Mouse (Mus musculus) megakaryocyte progenitor cell, adult 5-6 weeks (primary cell): ENCODE measurements around the gene 4930407I10Rik. TPM values are rescaled to one million over a fixed set of nuclear protein-coding genes. Genes with fewer than 3 reads are reported as not detected.

Experiments used
- ATAC-seq: replicated peaks from 2 replicates; pipeline ENCODE4 v1.8.0; 2016; ENCODE audit warnings: mild to moderate bottlenecking, moderate TSS enrichment, inconsistent platforms; ENCODE audit not compliant: poor library complexity
- total RNA-seq, 2 experiments: library from RNA; stranded (forward) in 1 of 2; stranded (reverse) in 1 of 2; fragments of 157-497, 149-512 nt in 1 of 2; fragments of 200-1000 nt in 1 of 2; gene quantifications; 2 replicates each; pipeline versions ENCODE4 v1.2.3 to v1.2.4; 2015 to 2017

4930407I10Rik gene
- total RNA-seq (2015) (not detected in 2 replicates), total RNA-seq (2017) (not detected in 2 replicates)

DNA sequence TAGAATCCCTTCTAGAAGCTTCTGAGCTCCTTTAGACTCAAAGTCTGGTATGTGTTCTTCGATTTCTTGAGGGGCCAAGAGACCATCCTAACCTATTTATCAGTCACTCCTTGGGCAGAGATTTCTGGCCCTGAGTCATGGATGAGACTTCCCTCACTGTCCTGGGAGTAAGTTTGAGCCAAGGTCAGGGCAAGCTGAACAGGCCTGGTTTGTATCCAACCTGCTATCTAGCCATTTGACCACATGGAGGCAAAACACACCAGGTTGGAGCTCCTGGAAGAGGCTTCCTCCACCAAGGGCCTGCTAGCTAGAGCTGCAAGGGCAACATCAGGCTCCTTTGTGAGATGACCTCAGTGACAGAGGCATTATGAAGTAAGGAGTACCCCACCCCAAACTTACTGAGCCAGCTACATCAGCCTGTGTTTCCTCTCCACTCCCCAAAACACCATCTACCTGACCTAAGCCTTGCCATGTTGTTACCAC, at the start of gene 4930407I10Rik:
4930407I10Rik (plus strand) TSS at position 433 of the 483 bp plus-strand sequence.
- ATAC-seq, result no peak

DNA sequence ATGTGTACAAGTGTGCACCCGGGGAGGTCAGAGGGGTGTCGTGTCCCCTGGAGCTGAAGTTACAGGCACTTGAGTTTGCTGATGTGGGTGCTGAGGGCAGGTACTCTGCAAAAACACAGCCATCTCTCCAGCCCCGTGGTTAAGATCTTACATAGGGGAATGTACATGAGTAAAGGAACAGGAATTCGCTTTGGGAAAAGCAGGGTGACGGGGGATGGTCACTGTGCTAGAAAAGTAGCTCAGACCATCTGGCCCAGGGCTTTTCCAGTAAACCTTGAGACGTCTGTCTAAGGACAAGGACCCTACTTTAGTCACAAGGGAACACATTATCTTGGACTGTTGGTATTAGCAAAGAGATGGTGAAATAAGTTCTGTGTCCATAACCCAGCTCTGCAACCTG, 47.0 kb upstream of the 4930407I10Rik start:
- ATAC-seq, result no peak

DNA sequence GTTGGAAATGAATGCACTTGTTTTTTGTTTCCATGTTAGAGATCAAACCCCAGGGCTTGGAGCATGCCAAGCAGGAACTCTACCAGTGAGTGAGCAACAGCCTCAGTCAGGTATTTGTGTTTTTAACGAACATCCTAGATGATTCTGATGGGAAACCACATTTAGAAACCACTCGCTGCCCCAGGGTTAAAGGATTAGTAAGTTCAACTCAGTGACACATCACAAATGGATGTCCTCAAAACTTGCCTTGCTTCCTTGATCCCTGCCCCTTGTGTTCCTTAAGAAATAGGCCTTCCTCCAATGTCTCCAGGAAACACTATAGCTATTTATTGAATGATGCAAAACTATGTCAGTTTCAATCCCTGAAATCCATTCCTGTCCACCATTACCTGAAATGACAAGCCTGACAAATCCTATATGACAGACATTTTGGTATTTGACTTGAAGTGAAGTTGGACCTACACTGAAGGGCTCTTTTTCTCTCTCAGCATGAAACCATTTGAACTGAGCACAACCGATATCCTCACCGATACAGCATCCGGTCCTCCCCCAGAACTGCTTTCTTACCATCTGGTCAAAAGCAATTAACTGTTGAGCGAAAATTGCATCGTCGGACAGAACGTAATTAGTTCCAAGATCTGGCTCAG, 44.1 kb upstream of the 4930407I10Rik start:
- ATAC-seq, result no peak

DNA sequence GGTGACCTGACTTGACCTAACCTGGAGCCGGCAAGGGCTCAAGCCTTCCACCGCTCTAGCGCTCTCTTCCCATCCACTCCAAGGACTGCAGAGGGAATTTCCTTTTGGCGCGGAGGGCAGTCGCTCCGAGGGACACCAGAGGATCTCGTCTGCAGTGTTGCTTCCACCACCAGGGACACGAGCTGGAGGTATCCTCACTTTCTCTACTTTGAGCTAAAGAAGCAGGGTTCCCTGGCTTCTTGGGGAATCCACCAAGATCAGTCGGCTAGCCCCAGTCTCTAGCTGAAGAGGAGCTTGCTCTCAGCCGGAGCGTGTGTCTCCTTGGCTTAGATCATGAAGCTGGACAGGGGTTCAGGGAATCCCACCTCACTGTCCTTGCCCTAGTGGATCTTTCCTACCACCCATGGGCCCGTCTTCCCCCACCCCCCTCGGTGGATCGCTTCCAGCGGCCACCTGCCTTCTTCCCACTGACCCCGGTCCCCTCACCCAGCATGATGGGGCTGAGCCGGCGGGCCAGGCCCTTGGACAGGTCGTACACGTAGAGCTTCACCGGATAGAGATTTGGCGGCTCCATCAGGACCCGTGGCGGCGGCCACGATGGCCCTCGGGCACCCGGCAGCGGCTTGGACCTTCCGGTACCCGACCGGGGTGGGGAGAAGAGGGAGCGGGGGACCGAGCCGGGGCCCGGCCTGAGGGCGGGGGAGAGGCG, 43.4 kb upstream of the 4930407I10Rik start:
- ATAC-seq, result no peak

DNA sequence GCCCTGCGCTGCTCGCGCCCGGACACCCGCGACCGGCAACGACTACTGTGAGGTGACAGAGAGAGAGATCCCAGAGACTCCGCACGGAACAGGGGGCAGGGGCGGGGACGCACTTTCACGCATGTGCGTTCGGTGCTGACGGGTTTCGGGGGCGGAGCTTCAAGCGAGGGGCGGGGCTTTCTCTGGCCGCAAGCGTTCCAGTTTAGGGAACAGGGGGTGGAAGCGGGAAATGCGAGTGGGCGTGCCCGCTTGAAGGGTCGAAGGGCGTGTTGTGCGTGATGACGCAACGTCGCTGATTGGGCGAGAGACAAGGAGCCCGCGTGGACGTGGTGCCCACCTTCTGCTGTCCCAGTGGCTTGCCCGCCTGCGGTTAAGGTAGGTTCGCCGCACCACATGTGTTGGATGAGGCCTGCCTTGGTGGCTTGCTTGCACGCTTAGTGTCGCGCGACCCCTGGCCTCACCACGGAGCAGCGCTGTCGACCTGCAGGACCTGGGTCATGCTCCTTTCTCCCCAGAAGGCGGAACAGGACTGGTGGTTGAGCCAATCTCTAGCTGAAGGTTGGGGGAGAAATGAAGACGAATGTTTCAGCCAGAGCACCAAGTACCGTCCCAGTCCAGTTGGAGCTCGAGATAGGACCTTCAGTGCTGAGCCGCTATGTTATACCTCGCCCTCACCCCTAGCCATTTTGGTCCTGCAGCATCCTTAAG, 42.7 kb upstream of the 4930407I10Rik start:
- peak; percentile 94 for ATAC-seq

DNA sequence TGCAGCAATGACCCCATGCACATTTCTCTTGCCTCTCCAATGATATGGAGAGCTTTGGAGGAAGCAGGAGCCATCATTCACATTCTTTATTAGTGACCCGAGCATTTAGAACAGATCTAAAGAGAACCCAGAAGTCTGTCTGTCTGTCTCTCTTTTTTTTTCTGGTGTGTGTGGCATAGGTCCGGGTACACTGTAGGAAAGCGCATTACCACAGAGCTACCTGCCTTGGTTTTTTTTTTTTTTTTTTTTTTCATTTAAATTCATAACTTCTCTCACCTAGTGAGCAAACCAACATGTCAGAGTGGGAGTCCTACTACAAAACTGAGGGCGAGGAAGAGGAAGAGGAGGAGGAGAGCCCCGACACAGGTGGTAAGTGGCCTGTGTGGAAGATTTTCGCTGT, 42.1 kb upstream of the 4930407I10Rik start:
- ATAC-seq, result no peak

DNA sequence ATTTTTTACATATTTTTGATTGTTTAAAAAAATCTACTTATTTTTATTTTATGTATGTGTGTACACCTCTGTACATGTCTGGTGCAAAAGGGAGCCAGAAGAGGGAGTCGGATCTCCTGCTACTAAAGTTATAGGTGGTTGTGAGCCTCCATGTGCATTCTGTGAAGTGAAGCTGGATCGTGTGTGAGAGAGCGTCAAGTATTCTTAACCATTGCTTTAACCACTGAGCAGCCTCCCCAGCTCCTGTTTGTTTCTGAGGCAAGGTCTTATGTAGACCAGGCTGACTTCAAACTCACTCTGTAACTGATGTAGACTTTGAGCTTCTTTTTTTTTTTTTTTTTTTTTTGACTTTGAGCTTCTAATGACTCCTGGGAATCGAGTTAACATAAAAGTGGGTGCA, 41.5 kb upstream of the 4930407I10Rik start:
- ATAC-seq, result no peak

DNA sequence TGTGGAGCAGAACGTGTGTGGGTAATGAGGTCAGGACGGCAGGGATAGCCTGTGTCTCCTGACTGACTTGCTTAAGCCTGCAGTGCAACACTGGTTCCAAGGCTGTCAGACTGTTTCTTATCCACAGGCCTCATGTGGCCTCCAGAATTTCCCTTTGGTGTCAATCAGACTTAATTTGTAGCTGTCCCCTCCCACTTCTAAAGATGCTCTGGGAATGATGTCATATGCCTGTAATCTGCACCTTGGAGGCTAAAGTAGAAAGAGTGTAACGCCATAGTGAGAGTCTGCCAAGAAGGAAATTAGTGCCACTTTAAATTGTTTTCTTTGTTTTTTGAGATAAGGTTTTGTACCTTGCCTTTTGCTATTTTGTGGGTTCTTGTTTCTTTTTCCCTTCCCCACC, 39.7 kb upstream of the 4930407I10Rik start:
- no peak for ATAC-seq

DNA sequence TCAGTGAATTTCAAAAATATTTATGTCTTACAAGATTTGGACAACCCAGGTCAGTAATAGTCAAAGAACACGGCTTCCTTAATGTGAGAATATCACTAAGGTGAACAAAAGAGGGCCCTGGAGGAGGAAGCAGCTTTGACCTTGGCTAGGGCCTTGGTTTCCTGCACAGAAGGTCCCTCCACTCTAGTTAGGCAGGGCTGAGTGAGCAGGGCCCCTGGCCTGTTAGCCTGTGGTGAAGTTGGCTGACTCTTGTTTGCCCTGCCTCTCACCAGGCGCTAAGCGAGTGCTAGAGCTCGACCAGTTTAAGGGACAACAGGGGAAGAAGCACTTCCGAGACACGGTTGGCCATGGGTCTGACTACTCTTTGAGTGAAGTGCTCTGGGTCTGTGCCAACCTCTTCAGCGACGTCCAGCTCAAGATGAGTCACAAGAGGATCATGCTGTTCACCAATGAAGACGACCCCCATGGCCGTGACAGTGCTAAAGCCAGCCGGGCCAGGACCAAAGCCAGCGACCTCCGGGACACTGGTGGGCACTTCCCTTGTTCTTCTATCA, 36.3 kb upstream of the 4930407I10Rik start:
- no peak for ATAC-seq

DNA sequence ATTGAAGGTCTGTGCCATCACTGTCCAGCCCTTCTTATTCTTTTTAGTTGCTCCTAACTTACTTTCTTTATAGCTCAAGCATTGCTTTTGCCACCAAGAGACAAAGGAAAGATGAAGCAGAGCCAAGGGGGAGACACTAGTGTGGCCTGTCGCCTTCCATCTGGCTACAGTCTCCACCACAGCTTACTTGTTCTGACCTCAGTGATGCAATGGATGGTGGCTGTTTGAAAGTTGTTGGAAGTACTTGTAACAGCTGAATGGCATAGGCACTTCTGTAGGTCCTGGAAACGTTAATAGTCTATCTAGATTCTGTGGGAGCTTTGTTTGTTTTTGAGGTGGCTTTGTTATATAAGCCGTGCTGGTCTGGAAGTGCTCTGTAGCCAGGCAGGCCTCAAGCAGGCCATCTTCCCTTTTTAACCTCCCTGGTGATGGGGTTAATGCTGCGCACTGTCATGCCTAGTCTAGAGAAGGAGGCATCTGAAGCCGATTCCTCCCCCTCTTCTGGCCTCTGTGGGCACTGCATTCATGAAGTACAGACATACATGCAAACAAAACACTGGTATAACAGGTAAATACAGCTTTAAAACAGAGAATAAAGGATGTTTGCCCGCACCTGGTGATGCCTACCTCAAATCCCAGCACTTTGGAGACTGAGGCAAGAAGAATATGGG, 34.9 kb upstream of the 4930407I10Rik start:
- ATAC-seq, result no peak

DNA sequence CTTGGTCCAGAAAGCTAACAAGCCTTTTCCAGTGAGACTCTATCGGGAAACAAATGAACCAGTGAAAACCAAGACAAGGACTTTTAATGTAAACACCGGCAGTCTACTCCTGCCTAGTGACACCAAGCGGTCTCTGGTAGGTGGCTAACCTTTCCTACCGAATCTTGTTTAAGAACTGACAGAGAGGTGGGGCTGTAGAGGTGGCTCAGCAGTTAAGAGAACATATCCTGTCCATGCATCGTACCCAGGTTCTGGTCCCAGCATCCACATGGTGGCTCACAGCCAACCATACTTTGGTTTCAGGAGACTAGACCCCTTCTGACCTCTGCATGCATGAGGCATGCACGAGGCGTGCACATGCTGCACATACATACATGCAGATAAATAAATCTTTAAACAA, 31.7 kb upstream of the 4930407I10Rik start:
- no peak for ATAC-seq

DNA sequence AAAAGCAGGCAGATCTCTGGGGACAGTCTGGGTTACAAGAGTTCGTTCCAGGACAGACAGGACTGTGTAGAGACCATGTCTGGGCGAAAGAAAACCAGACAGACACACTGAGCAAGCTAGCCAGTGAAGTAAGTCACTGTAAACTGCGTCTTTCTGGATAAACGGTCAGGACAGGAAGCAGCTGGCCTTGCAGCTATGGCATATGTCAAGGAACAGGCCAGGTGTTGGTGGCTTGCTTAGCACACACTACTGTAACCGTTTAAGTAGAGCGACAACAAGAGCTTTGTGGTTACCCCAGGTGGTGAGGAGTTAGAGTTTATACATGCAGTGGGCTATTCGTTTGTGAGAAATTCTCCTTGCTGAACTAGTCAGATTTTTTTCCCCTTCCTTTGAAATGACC, 31.2 kb upstream of the 4930407I10Rik start:
- ATAC-seq, result 0 out of 2 replicates have a peak, but pooled peaks have one; percentile 23

DNA sequence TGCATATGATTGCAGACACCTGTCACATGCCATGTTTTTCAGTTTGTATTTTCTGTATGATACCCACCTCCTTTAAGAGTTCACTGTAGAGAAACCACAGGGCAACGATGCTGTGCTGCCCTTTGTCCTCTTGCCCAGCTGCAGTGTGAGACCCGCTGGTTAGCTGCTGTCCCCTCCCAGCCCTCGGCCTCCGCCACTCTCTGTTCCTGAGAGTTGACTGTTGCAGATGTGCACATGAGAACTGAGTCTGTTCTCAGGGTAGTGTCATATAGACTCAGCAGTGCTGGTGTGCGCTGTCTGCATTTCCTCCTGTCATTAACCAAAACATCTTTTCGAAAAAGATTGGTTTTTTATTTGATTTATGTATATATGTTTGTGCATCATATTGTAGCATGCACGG, 26.6 kb upstream of the 4930407I10Rik start:
- ATAC-seq, result no peak

DNA sequence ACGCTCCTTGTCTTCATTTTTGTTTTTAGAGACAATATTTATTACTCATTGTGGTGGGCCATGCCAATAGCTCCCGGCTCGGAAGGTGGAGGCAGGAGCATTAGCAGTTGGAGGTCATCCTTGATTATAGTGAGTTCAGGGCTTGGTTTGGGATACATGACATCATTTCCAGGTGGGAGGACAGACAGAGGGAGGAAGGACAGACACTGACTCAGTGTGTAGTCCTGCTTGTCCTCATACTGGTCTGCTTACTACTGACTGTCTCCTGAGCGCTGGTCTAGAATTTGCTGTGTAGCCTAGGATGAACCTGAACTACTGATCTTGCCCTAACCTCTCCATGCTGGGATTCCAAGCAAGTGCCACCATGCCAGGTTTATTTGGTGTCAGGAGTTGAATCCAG, 25.2 kb upstream of the 4930407I10Rik start, which contains the start of gene Desi1:
Desi1 (minus strand) TSS at position 101 of the 400 bp plus-strand sequence.
- ATAC-seq, result no peak

DNA sequence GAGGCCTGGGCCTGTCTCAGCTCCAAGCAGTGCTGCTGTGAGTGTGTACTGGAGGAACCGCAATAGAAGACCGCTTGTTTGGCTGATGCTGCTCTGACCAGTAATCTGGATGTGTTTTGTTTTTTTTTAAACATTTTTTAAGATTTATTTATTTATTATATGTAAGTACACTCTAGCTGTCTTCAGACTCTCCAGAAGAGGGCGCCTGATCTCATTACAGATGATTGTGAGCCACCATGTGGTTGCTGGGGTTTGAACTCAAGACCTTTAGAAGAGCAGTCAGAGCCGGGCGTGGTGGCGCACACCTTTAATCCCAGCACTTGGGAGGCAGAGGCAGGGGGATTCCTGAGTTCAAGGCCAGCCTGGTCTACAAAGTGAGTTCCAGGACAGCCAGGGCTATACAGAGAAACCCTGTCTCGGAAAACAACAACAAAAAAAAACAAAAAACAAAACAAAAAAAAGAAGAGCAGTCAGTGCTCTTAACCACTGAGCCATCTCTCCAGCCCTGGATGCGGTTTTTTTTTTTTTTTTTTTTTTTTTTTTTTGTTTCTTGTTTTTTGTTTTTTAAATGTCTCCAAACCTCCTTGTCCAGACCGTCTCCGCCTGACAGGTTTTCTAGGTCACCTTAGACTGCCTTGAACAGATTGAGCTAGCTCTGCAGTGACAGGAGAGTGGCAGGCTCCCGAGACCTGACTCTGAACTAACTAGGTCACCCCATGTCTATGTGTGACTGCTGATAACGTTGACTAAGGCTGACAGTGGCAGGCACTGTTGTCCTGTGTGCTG, 22.9 kb upstream of the 4930407I10Rik start:
- no peak for ATAC-seq

DNA sequence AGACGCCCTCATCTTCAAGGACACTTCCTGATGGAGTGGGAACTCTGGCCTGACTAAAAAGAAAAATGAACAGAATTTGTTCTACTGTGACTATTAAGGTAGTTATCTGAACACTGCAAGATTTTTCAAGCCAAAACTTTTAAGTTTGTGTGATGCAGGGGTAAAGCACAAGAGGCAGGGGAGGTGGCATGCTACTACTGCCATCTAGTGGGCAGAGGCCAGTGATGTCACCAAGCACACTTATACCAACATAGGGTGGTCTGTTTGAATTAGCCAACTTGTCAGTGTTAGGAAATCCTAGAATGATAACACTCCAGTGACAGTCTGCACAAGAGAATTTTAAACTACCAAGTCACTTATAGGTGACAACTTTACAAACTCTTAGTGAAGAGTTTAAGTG, 18.3 kb upstream of the 4930407I10Rik start:
- peak; percentile 92 for ATAC-seq

DNA sequence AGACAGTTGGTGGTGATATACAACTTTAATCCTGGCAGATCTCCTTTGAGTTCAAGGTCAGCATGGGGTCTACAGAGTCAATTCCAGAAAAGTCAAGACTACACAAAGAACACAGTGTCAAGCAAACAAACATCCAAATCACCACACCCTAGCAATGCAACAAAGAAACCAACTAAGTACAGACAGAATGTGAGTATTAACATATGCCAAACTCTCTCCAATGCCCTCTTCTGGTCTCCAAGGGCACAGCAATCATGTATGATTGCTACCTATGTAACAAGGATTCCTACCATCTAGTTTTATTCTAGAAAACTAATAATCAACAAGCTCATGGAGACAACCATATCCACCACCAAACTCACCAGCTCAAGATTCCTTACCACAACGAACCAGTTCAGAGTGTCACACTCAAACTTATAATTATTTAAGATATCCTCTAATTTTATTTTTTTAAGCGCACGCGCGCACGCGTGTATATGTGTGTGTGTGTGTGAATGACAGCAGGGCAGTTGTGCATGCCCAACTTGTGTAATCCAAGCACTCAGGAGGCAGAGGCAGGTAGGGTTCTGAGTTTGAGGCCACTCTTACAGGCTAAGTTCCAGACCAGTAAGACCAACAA, 14.7 kb upstream of the 4930407I10Rik start:
- ATAC-seq, result peak; percentile 49

DNA sequence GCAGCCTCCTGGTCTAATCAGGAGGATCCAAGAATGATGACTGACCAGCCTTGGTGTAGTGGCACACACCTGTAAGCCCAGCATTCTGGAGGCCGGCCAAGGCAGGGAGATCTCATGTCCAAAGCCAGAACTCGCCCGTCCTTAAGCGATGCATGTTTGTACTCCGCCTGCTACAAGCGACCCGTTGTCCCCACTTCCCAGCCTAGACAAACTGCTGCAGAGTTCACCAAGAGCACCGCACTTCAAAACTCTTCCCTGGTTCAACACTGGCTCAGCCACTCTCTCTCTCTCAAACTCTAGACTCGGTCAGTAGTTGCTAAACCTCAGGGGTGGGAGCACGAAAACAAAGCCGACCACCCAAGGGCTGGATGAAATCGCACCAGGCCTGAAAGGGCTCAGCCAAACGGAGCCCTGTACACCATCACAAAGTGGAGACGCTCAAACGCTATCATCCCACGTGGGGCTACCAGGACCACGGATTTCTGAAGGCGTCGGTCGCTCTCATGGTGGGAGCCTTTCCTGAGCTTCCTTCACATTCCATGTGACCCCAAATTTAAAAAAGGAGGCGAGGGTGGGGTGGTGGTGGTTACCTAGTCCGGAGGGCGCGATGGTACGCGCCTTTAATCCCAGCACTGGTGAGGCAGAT, 12.6 kb upstream of the 4930407I10Rik start:
- peak; percentile 41 for ATAC-seq
